Mouse (Mus musculus): Measurements from ENCODE around the gene Glipr1l2. TPM values are rescaled to one million over a fixed set of nuclear protein-coding genes. Genes with fewer than 3 reads are reported as not detected.
"Not testable (repeated sequence)": the region's sequence is repeated elsewhere in the genome, so short reads cannot be mapped to it uniquely, and the experiment has no call there.

Glipr1l2 gene
- not detected in 2 replicates for polyA plus RNA-seq (2012; rRNA removed)
- polyA plus RNA-seq (2014; fragmentation: Nextera tagmentation; extraction: Ambion mirVana): not detected in 2 replicates

- no peak within 1 kb of the TSS for H3K9ac ChIP-seq (ENCODE audit: low read depth, low read length, severe bottlenecking)
- no peak within 1 kb of the TSS for H3K4me2 ChIP-seq (replicated peaks; ENCODE audit: low read depth, low read length, severe bottlenecking)
- H3K27me3 ChIP-seq (ENCODE audit: control insufficient read depth, insufficient read depth, low read length): no peaks in the 10 kb centered on the region
- ATAC-seq (ENCODE audit: low FRiP score, low read depth) (no peak), DNase-seq (ENCODE audit: low spot score) (no peak)
- H3K9me3 ChIP-seq (ENCODE audit: control insufficient read depth, low read length): no peaks in the 10 kb centered on the region
- no peak within 1 kb of the TSS for H3K4me3 ChIP-seq (replicated peaks; ENCODE audit: low read length)
- no peak for TF ChIP-seq POLR2A (IDR thresholded peaks at IDR 0.05; ENCODE audit: borderline replicate concordance, extremely low read depth, insufficient read depth, insufficient read length)
- H3K36me3 ChIP-seq (ENCODE audit: control insufficient read depth, insufficient read depth, low read length): no peaks in the 10 kb centered on the region
- WGBS: 91% methylated on average over 14 of the region's 14 CpGs
- no peak within 1 kb of the TSS for H3K27ac ChIP-seq (replicated peaks; ENCODE audit: low read depth, low read length)
- no peaks in the 10 kb centered on the region for H3K4me1 ChIP-seq (ENCODE audit: control insufficient read depth, insufficient read depth, low read length)
Observed at GRCm38 (mm10) chr10:112083157-112083556, at the start of gene Glipr1l2. Gene Glipr1l2, plus strand, starts transcription at chr10:112083354.

DNA sequence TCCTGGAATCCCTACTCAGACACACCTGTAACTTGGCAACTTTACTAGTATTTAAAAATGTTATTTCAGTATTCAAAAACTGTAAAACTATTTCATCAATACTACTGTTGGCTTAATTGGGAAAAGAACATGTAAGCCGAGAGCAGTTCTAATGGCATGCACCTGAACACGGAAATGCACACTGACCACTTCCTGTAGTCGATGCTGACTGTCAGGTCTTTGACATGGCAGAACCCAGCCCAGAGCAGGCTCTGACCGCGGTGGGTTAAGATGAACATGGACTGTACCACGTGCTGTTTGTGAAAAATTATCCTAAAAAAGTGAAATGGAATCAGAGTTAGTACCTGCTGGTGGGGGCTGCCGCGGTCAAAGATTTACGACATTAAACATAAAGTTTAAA, 39.6 kb upstream of the Glipr1l2 start:
- not testable (repeated sequence) for H3K27ac ChIP-seq (replicated peaks; ENCODE audit: low read depth, low read length); H3K36me3 ChIP-seq (ENCODE audit: control insufficient read depth, insufficient read depth, low read length); H3K9me3 ChIP-seq (ENCODE audit: control insufficient read depth, low read length); H3K4me1 ChIP-seq (ENCODE audit: control insufficient read depth, insufficient read depth, low read length); ATAC-seq (ENCODE audit: low FRiP score, low read depth); H3K4me3 ChIP-seq (replicated peaks; ENCODE audit: low read length); DNase-seq (ENCODE audit: low spot score); H3K9ac ChIP-seq (ENCODE audit: low read depth, low read length, severe bottlenecking); H3K27me3 ChIP-seq (ENCODE audit: control insufficient read depth, insufficient read depth, low read length); H3K4me2 ChIP-seq (replicated peaks; ENCODE audit: low read depth, low read length, severe bottlenecking)
- 66% methylated on average over 9 of the region's 9 CpGs for WGBS

- H3K4me1 ChIP-seq (ENCODE audit: control insufficient read depth, insufficient read depth, low read length); DNase-seq (ENCODE audit: low spot score); H3K27me3 ChIP-seq (ENCODE audit: control insufficient read depth, insufficient read depth, low read length); H3K36me3 ChIP-seq (ENCODE audit: control insufficient read depth, insufficient read depth, low read length); H3K9ac ChIP-seq (ENCODE audit: low read depth, low read length, severe bottlenecking); ATAC-seq (ENCODE audit: low FRiP score, low read depth); H3K4me3 ChIP-seq (replicated peaks; ENCODE audit: low read length); H3K27ac ChIP-seq (replicated peaks; ENCODE audit: low read depth, low read length); H3K9me3 ChIP-seq (ENCODE audit: control insufficient read depth, low read length); H3K4me2 ChIP-seq (replicated peaks; ENCODE audit: low read depth, low read length, severe bottlenecking): not testable (repeated sequence)
- 28% methylated on average over 14 of the region's 14 CpGs for WGBS
Observed at GRCm38 (mm10) chr10:112044283-112044682, 38.9 kb upstream of the Glipr1l2 start.

- Histone ChIP-seq H3K9ac (ENCODE audit: low read depth, low read length, severe bottlenecking) (no peak overlapping the region), H3K27ac (replicated peaks; ENCODE audit: low read depth, low read length) (no peak overlapping the region), H3K36me3 (ENCODE audit: control insufficient read depth, insufficient read depth, low read length) (no peaks in the 10 kb centered on the region), H3K4me3 (replicated peaks; ENCODE audit: low read length) (no peak overlapping the region), H3K4me2 (replicated peaks; ENCODE audit: low read depth, low read length, severe bottlenecking) (no peak overlapping the region), H3K4me1 (ENCODE audit: control insufficient read depth, insufficient read depth, low read length) (no peaks in the 10 kb centered on the region), H3K9me3 (ENCODE audit: control insufficient read depth, low read length) (no peaks in the 10 kb centered on the region), H3K27me3 (ENCODE audit: control insufficient read depth, insufficient read depth, low read length) (no peaks in the 10 kb centered on the region)
- no peak for DNase-seq (ENCODE audit: low spot score)
- no peak for ATAC-seq (ENCODE audit: low FRiP score, low read depth)
- TF ChIP-seq POLR2A (IDR thresholded peaks at IDR 0.05; ENCODE audit: borderline replicate concordance, extremely low read depth, insufficient read depth, insufficient read length): no peak
Observed at GRCm38 (mm10) chr10:112051220-112051619, 31.9 kb upstream of the Glipr1l2 start.

DNA sequence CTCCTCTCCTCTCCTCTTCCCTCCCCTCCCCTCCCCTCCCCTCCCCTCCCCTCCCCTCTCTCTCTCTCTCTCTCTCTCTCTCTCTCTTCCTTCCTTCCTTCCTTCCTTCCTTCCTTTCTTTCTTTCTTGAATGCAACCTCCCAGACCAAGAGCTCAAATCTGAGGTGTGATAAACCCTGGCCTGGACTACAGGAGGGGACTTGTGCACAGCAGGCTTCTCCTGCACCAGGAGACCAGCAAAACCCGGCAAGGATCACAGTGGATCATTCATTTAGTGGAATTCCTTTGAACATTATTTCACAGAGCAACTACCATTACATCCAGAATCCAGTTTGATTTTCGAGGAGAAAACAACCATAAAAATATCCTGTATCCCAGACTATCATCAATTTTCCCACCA, 31.2 kb upstream of the Glipr1l2 start:
- WGBS: 59% methylated on average over 2 of the region's 2 CpGs
- DNase-seq (ENCODE audit: low spot score); ATAC-seq (ENCODE audit: low FRiP score, low read depth); H3K9ac ChIP-seq (ENCODE audit: low read depth, low read length, severe bottlenecking); H3K27me3 ChIP-seq (ENCODE audit: control insufficient read depth, insufficient read depth, low read length); H3K4me3 ChIP-seq (replicated peaks; ENCODE audit: low read length); H3K4me1 ChIP-seq (ENCODE audit: control insufficient read depth, insufficient read depth, low read length); H3K9me3 ChIP-seq (ENCODE audit: control insufficient read depth, low read length); H3K36me3 ChIP-seq (ENCODE audit: control insufficient read depth, insufficient read depth, low read length); H3K27ac ChIP-seq (replicated peaks; ENCODE audit: low read depth, low read length); H3K4me2 ChIP-seq (replicated peaks; ENCODE audit: low read depth, low read length, severe bottlenecking): not testable (repeated sequence)

Data from limb, embryonic 14.5 days (tissue).